ENCODE assay signal across 18 mouse cellular contexts in the genomic region with DNA sequence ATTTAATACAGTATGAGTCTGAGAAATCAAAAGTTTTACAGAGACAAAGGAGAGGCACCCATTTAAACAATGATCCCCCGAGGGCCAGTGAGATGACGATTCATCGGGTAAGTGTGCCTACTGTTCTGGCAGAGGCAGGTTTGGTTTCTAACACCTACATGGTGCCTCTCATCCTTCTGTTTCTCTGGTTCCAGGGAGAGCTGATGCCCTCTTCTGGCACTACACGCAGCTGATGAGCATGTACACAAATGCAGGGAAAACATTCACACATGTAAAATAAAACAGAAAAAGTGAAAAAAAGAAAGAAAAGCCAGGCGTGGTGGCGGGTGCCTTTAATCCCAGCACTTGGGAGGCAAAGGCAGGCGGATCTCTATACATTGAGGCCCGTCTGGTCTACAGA. TPM values are rescaled to one million over a fixed set of nuclear protein-coding genes. Genes with fewer than 3 reads are reported as not detected.
DNase-seq lines count a peak whose midpoint lies in the region; ATAC-seq and TF ChIP-seq lines count a peak whose summit lies in the region.
"Had no signal": no experiment of that assay in that cellular context is flagged by ENCODE, and none has a peak within 500 bp of the region (broad histone marks: within the 10 kb centered on the region; RNA-seq: fewer than 3 reads in every experiment).

No protein-coding gene starts in this region.

- no peak for ATAC-seq in intestine, postnatal 0 days
- no peak for ATAC-seq in intestine, embryonic 15.5 days
- no peak for ATAC-seq in midbrain, postnatal 0 days (ENCODE audit: low FRiP score)
- ATAC-seq in midbrain, embryonic 16.5 days, result no peak
- ATAC-seq in megakaryocyte progenitor cell, adult 5-6 weeks (replicated peaks; ENCODE audit: poor library complexity), result no peak
- ATAC-seq in hindbrain, embryonic 13.5 days (ENCODE audit: low FRiP score), result no peak
- ATAC-seq: forebrain, embryonic 16.5 days had no signal

- 91% methylated on average over 8 of the region's 8 CpGs for WGBS in intestine, postnatal 0 days
- 86% methylated on average over 8 of the region's 8 CpGs for WGBS in intestine, embryonic 15.5 days
- 85% methylated on average over 8 of the region's 8 CpGs for WGBS in midbrain, postnatal 0 days
- 87% methylated on average over 8 of the region's 8 CpGs for WGBS in midbrain, embryonic 16.5 days
- WGBS in bone marrow, adult 2 months, result 73% methylated on average over 8 of the region's 8 CpGs
- 91% methylated on average over 8 of the region's 8 CpGs for WGBS in hindbrain, embryonic 13.5 days

- no peaks in the 10 kb centered on the region for H3K4me1 ChIP-seq in intestine, postnatal 0 days (replicated peaks; ENCODE audit: control insufficient read depth, insufficient read depth, low read length)
- H3K4me1 ChIP-seq in intestine, embryonic 15.5 days (replicated peaks), result 0 out of 2 replicates have a peak, but pooled peaks cover 13% of the 10 kb centered on the region
- no peaks in the 10 kb centered on the region for H3K4me1 ChIP-seq in midbrain, postnatal 0 days (ENCODE audit: insufficient read depth, low read length)
- H3K4me1 ChIP-seq in midbrain, embryonic 16.5 days (ENCODE audit: control insufficient read depth, insufficient read depth, low read length), result no peaks in the 10 kb centered on the region
- H3K4me1 ChIP-seq in bone marrow, adult 2 months (ENCODE audit: control insufficient read depth, insufficient read depth, low read length), result no peaks in the 10 kb centered on the region
- H3K4me1 ChIP-seq in hindbrain, embryonic 13.5 days (replicated peaks), result no peaks in the 10 kb centered on the region
- H3K4me1 ChIP-seq: embryonic facial prominence, embryonic 13.5 days; hindbrain, embryonic 12.5 days; neural tube, embryonic 13.5 days had no signal

- no peak for TF ChIP-seq POLR2A in bone marrow, adult 2 months (IDR thresholded peaks at IDR 0.05; ENCODE audit: borderline replicate concordance, control insufficient read depth, low read depth, low read length)

- TF ChIP-seq CTCF in intestine, postnatal 0 days (IDR thresholded peaks at IDR 0.05; ENCODE audit: low read depth), result peak; percentile 41
- TF ChIP-seq CTCF in midbrain, postnatal 0 days (IDR thresholded peaks at IDR 0.05), result peak; percentile 60
- peak; percentile 42 for TF ChIP-seq CTCF in bone marrow, adult 2 months (IDR thresholded peaks at IDR 0.05; ENCODE audit: control insufficient read depth, insufficient read depth, low read length)

- no peaks in the 10 kb centered on the region for H3K27me3 ChIP-seq in intestine, postnatal 0 days (replicated peaks; ENCODE audit: control insufficient read depth, insufficient read depth, low read length)
- no peaks in the 10 kb centered on the region for H3K27me3 ChIP-seq in intestine, embryonic 15.5 days (replicated peaks)
- no peaks in the 10 kb centered on the region for H3K27me3 ChIP-seq in midbrain, postnatal 0 days (ENCODE audit: insufficient read depth, low read length)
- H3K27me3 ChIP-seq in midbrain, embryonic 16.5 days (ENCODE audit: control insufficient read depth, insufficient read depth, low read depth, low read length), result no peaks in the 10 kb centered on the region
- no peaks in the 10 kb centered on the region for H3K27me3 ChIP-seq in hindbrain, embryonic 13.5 days
- H3K27me3 ChIP-seq: embryonic facial prominence, embryonic 13.5 days; hindbrain, embryonic 12.5 days; liver, embryonic 13.5 days; neural tube, embryonic 13.5 days had no signal

- H3K36me3 ChIP-seq in intestine, postnatal 0 days (ENCODE audit: control insufficient read depth, insufficient read depth), result peaks cover 50% of the 10 kb centered on the region
- H3K36me3 ChIP-seq in intestine, embryonic 15.5 days, result peaks cover 11% of the 10 kb centered on the region; the same call in 1 of the 2 replicates
- H3K36me3 ChIP-seq in midbrain, postnatal 0 days (ENCODE audit: insufficient read depth, low read length), result peaks cover 59% of the 10 kb centered on the region
- peaks cover 49% of the 10 kb centered on the region for H3K36me3 ChIP-seq in midbrain, embryonic 16.5 days (ENCODE audit: control insufficient read depth, insufficient read depth, low read length)
- H3K36me3 ChIP-seq in hindbrain, embryonic 13.5 days, result peaks cover 88% of the 10 kb centered on the region

- H3K9ac ChIP-seq in intestine, postnatal 0 days (ENCODE audit: low read depth, low read length), result no peak overlapping the region
- H3K9ac ChIP-seq in intestine, embryonic 15.5 days, result no peak overlapping the region
- H3K9ac ChIP-seq in midbrain, postnatal 0 days (replicated peaks; ENCODE audit: low read length, poor library complexity, severe bottlenecking), result no peak overlapping the region
- H3K9ac ChIP-seq in midbrain, embryonic 16.5 days (ENCODE audit: low read depth, low read length), result no peak overlapping the region
- no peak overlapping the region for H3K9ac ChIP-seq in hindbrain, embryonic 13.5 days
- H3K9ac ChIP-seq: embryonic facial prominence, embryonic 13.5 days; hindbrain, embryonic 12.5 days; liver, embryonic 13.5 days; neural tube, embryonic 13.5 days had no signal

- no peak overlapping the region for H3K4me3 ChIP-seq in intestine, postnatal 0 days (ENCODE audit: low read depth, low read length)
- H3K4me3 ChIP-seq in intestine, embryonic 15.5 days (replicated peaks), result no peak overlapping the region
- H3K4me3 ChIP-seq in midbrain, postnatal 0 days (ENCODE audit: low read depth, low read length), result no peak overlapping the region
- H3K4me3 ChIP-seq in midbrain, embryonic 16.5 days (ENCODE audit: low read depth, low read length), result no peak overlapping the region
- H3K4me3 ChIP-seq in bone marrow, adult 2 months (replicated peaks; ENCODE audit: control insufficient read depth, low read depth, low read length), result no peak overlapping the region
- no peak overlapping the region for H3K4me3 ChIP-seq in hindbrain, embryonic 13.5 days
- H3K4me3 ChIP-seq: embryonic facial prominence, embryonic 13.5 days; hindbrain, embryonic 12.5 days; liver, embryonic 13.5 days; neural tube, embryonic 13.5 days had no signal

- no peak for DNase-seq in midbrain, postnatal 0 days (ENCODE audit: low spot score)
- peak; percentile 40 for DNase-seq in thymus, postnatal 25 days
- DNase-seq: adrenal gland, adult 8-10 months; cerebellum, adult 9-11 months; kidney, postnatal 25 days; liver, embryonic 13.5 days had no signal

- no peak overlapping the region for H3K4me2 ChIP-seq in intestine, postnatal 0 days (replicated peaks; ENCODE audit: low read depth)
- H3K4me2 ChIP-seq in intestine, embryonic 15.5 days (replicated peaks), result no peak overlapping the region
- H3K4me2 ChIP-seq in midbrain, postnatal 0 days (ENCODE audit: low read depth, low read length, poor library complexity, severe bottlenecking), result no peak overlapping the region
- H3K4me2 ChIP-seq in midbrain, embryonic 16.5 days (ENCODE audit: low read length), result no peak overlapping the region
- no peak overlapping the region for H3K4me2 ChIP-seq in hindbrain, embryonic 13.5 days
- H3K4me2 ChIP-seq: embryonic facial prominence, embryonic 13.5 days; hindbrain, embryonic 12.5 days; liver, embryonic 13.5 days; midbrain, embryonic 11.5 days; neural tube, embryonic 13.5 days had no signal

- no peak overlapping the region for H3K27ac ChIP-seq in intestine, postnatal 0 days (ENCODE audit: low read depth, low read length)
- H3K27ac ChIP-seq in intestine, embryonic 15.5 days, result no peak overlapping the region
- H3K27ac ChIP-seq in midbrain, postnatal 0 days (ENCODE audit: low read depth, low read length), result no peak overlapping the region
- H3K27ac ChIP-seq in midbrain, embryonic 16.5 days (ENCODE audit: low read length), result no peak overlapping the region
- no peak overlapping the region for H3K27ac ChIP-seq in bone marrow, adult 2 months (ENCODE audit: control insufficient read depth, insufficient read depth, low read depth, low read length, poor library complexity)
- H3K27ac ChIP-seq in hindbrain, embryonic 13.5 days, result no peak overlapping the region
- H3K27ac ChIP-seq: embryonic facial prominence, embryonic 13.5 days; hindbrain, embryonic 12.5 days; liver, embryonic 13.5 days; neural tube, embryonic 13.5 days had no signal

- no peaks in the 10 kb centered on the region for H3K9me3 ChIP-seq in intestine, postnatal 0 days (ENCODE audit: control insufficient read depth)
- no peaks in the 10 kb centered on the region for H3K9me3 ChIP-seq in intestine, embryonic 15.5 days
- no peaks in the 10 kb centered on the region for H3K9me3 ChIP-seq in midbrain, postnatal 0 days (ENCODE audit: low read length)
- H3K9me3 ChIP-seq in midbrain, embryonic 16.5 days (replicated peaks; ENCODE audit: control insufficient read depth, low read length, poor library complexity, severe bottlenecking), result no peaks in the 10 kb centered on the region
- no peaks in the 10 kb centered on the region for H3K9me3 ChIP-seq in hindbrain, embryonic 13.5 days
- H3K9me3 ChIP-seq: embryonic facial prominence, embryonic 13.5 days; G1E; hindbrain, embryonic 12.5 days; liver, embryonic 13.5 days; neural tube, embryonic 13.5 days had no signal

RNA-seq across cellular contexts. Expression of a gene that starts 29.9 kb away (rescaled TPM):
- 4.4 TPM in 2 replicates for polyA plus RNA-seq in intestine, postnatal 0 days (2015; fragmentation: Nextera tagmentation; extraction: Ambion mirVana)
- 7.6 and 8.0 TPM in 2 replicates for polyA plus RNA-seq in intestine, embryonic 15.5 days (2015; fragmentation: Nextera tagmentation; extraction: Ambion mirVana)
- 32.0 and 37.8 TPM in 2 replicates for total RNA-seq in midbrain, postnatal 0 days (2014; rRNA removed)
- 15.9 and 16.7 TPM in 2 replicates for polyA plus RNA-seq in midbrain, postnatal 0 days (2015; fragmentation: Nextera tagmentation; extraction: Ambion mirVana)
- polyA plus RNA-seq in midbrain, embryonic 16.5 days (2015; fragmentation: Nextera tagmentation; extraction: Ambion mirVana), result 24.2 and 28.9 TPM in 2 replicates
- 17.9 and 35.7 TPM in 2 replicates for polyA plus RNA-seq in bone marrow, adult 2 months (2011; ENCODE audit: insufficient read depth, insufficient read length, low replicate concordance, missing spikeins)
- total RNA-seq in megakaryocyte progenitor cell, adult 5-6 weeks (2015), result 32.9 and 42.8 TPM in 2 replicates
- total RNA-seq in megakaryocyte progenitor cell, adult 5-6 weeks (2017), result 65.5 and 71.5 TPM in 2 replicates
- polyA plus RNA-seq in hindbrain, embryonic 13.5 days (2015; fragmentation: Nextera tagmentation; extraction: Ambion mirVana), result 29.6 and 30.6 TPM in 2 replicates
